Mouse (Mus musculus): ENCODE measurements around the gene Rel. TPM values are rescaled to one million over a fixed set of nuclear protein-coding genes. Genes with fewer than 3 reads are reported as not detected.

The Rel gene
- total RNA-seq, 4 experiments from 2014 or later, result 6.9 to 9.1 (median 7.5) TPM

GRCm38 (mm10) chr11:23741386-23741785 lies 29.4 kb downstream of the Rel start:
- DNase-seq, result no peak

DNA sequence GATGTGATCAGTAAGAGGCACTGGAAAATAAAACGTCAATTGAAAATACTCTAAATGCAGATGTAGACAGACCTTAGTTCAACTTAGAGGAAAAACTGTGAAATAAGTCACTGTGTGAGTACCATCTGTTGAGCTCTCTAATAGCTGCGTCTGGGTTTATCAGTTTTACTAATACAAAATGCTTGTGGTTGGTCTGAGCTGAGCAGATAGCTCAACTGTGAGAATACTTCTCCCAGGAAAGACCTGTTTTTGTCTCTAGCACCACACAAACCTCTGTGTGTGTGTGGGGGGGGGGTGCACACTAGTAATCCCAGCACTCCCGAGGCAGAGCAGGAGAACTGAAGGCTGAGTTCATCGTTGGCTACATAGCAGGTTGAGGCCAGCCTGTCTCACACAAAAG lies 29.9 kb downstream of the Rel start:
- DNase-seq, result no peak

DNA sequence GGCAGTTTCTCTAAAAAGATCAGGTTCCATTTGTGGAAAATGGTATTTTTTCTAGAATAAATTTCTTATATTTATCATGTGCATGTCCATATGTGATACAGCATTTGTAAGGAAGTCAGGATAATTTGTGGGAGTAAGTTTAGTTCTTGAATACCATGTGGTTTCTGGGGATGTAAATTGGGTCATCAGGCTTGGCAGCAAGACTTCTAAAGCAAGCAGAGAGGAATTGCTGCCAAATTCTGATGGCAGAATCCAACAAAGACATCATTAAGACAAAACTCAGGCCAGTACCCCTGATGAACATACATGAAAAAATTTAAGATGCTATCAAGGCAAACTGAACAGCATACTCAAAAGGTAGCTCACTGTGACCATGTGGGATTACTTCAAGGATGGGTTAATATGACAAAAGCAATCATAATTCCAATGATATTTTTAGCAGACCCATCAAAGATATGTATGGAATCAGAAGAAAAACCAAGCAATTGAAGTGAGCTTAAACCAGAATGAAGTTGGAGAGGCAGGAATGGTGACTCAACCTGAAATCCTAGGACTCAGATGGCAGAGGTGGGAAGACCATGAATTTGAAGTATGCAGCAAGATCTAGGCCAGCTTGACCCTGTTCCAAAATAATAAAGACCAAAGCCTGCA lies 34.8 kb downstream of the Rel start:
- no peak for DNase-seq

GRCm38 (mm10) chr11:23734749-23735286 lies 36.0 kb downstream of the Rel start:
- no peak for DNase-seq

GRCm38 (mm10) chr11:23732840-23733239 lies 37.9 kb downstream of the Rel start:
- DNase-seq, result no peak

DNA sequence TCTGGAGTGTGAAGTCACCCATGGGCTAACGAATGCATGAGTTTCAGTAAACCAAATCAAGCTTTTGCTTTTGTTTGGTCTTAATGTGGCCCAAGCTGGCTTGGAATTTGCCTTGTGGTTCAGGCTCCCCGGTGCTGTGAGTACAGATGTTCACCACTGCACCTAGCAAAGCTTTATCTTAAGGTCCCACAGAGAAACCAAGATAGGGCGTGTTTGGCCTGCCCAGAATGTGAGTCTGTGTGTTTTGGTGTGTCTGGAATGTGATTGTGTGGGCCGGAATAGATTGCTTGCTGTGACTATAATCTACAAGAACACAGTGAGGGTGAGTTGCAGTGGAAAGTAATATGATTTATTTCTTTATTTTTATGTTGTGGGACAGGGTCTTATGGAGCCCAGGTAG lies 40.6 kb downstream of the Rel start:
- DNase-seq, result no peak

DNA sequence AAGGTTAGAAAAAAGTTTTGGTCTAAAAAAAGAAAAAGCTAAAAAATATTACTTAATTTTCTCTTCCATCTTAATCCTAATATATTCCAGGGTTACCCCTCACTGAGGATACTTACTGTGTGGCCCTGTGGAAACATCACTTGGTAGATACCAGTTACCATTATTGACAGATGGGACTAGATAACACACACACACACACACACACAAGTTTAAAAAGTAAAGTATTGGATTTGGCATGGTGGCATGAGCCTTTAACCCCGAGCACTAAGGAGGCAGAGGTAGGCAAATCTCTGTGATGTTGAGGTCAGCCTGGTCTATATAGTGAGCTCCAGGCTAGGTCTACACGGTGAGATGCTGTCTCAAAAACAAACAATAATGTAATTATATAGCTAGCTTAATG lies 42.6 kb downstream of the Rel start:
- no peak for DNase-seq

DNA sequence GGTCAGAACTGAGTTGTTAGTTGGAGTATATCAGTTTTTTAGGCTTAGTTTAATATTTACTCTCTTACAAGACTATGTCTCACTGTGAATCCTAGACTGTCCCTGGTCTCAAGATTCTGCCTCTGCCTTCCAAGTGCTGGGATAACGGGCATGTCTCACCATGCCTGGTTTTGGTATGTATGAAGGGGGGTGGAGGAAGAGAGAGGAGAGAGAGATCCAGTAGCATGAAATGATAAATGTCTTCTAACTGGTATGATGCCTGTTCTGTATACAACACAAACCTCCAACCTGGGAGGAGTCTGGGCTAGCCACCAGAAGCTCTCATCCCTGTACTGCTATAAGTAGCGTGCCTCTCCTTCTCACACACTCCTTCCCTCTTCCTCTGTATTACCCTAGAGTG lies 44.3 kb downstream of the Rel start:
- no peak for DNase-seq

DNA sequence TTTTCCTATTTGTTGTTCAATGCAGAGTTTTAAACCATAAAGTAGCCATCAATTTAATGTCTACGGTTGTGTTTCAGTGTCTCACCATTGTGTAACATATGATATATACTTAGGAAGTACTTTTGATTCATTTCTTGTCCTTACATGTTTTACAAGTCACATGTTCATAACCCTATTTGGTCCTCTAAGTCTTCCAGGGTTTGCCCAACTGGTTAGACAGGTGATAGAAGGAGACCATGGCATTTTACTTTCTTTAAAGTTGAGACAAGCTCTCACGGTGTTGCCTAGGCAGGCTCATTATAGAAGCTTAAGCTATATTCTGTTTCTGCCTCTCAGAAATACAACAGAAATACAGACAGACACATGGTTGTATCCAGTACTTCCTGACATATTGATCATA lies 44.9 kb downstream of the Rel start:
- DNase-seq, result no peak

DNA sequence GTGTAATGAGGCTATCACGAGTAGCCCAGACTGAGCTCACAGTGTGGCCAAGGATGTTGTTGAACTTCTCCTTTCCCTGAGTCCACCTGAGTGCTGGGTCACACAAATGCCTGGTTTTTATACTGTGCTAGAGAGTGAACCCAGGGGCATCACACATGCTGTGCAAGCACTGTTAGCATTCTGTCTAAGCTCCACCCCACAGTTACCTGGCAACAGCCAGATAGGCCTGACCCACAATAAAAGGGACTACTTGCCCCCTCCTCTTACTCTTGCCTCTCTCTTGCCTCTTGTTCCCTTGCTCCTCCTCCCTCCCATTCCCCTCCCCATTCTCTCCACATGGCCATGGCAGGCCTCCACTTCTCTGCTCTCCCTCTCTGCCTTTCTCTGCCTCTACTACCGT lies 48.4 kb downstream of the Rel start:
- no peak for DNase-seq

DNA sequence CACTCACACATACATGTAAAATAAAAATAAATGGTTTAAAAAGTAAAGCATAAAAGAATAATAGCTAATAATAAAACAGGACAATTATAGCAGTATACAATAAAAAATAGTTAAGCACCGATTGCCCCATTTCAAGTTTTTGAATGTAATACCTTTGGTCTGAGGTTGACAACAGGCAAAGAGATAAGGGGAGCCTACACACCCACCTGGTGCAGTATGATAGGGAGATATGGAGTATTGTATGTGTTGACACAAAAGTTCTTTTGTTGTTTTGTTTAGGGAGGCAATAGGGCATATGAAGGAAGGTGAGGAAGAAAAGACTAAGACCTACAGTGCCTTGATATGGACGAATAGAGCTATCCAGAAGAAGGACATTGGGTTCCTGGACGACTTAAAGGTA lies 50.9 kb downstream of the Rel start:
- DNase-seq, result no peak

- no peak for DNase-seq
Observed at GRCm38 (mm10) chr11:23718856-23719255, 51.9 kb downstream of the Rel start.

GRCm38 (mm10) chr11:23712299-23712698 lies 58.5 kb downstream of the Rel start:
- DNase-seq, result no peak

- DNase-seq, result no peak
Observed at GRCm38 (mm10) chr11:23704604-23705294, 66.0 kb downstream of the Rel start.

- no peak for DNase-seq
Observed at GRCm38 (mm10) chr11:23701831-23702230, 68.9 kb downstream of the Rel start.

DNA sequence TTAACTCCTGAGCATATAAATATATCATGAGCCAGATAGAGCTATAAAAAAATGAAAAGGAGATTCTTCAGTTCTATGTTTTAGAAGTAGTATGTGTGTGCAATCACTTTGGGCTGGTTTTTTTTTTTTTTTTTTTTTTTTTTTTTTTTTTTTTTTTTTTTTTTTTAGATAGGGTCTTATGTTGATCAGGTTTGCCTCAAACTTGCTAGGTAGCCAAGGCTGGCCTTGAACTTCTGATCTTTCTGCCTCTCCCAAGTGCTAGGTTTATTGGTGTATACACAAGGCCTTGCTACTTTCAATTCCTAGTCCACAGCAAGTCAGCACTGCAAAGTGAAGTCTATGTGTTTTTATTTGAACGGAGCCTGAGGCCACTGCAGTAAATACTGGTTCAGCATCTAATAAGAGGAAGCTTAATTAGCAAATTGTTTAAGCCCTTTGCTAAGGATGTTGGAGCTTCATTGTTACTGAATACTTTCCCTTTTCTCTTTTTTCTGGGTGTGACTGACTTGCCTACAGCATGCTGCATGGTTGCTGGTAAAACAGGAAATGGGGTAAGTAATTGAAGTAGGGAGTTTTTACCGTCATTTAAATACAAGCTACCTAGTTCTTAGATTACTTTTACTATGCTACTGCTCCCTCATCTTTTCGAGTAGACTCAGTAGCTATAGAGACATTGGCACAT lies 71.2 kb downstream of the Rel start:
- no peak for DNase-seq

- no peak for DNase-seq
Observed at GRCm38 (mm10) chr11:23698526-23698925, 72.2 kb downstream of the Rel start.

DNA sequence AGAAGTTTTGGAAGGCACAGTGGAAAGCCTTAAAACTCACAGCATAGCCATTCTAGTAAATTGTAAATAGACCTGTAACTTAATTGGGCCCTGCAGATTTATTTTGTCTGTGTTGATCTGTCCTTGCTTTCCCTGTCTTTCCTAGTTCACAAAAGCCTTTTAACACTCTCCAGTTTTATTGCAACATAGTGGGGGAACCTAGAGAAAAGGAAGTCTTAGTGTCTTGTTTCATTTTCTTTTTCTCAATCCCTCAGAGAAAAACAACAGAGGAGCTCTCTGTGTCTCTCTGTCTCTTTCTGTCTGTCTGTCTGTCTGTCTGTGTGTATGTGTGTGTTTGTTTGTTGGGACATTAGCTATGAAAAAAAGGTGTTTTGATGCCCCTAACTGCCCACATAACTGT lies 74.9 kb downstream of the Rel start:
- no peak for DNase-seq

- DNase-seq, result no peak
Observed at GRCm38 (mm10) chr11:23693286-23693685, 77.5 kb downstream of the Rel start.

DNA sequence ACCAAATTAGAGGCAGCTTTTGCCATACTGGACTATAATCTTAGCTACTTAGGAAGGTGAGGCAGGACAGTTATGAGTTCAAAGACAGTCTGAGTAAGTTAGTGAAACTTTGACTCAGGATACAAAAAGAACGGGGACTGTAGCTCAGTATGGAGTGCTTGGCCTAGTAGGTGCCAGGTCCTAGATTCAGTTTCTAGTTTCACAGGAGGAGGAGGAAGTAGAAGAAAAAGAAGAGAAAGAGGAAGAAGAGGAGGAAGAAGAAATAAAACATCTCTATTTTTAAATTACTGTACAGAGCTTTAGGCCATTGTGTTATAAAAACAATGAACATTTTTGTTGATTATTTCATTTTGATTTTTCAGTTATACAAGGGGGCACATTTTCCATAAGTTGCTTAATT lies 82.7 kb downstream of the Rel start:
- no peak for DNase-seq
